Comparison of ENCODE assay signal across 20 mouse cellular contexts in genomic region chr4:33662965-33663364, GRCm38 (mm10).
DNase-seq lines count a peak whose midpoint lies in the region; ATAC-seq lines count a peak whose summit lies in the region.
"Had no signal": no experiment of that assay in that cellular context is flagged by ENCODE, and none has a peak within 500 bp of the region (broad histone marks: within the 10 kb centered on the region; RNA-seq: fewer than 3 reads in every experiment).

No protein-coding gene starts in this region.

- ATAC-seq in forebrain, embryonic 15.5 days (replicated peaks): 0 out of 2 replicates have a peak, but pooled peaks have one; percentile 26
- ATAC-seq in forebrain, embryonic 12.5 days (ENCODE audit: low FRiP score): no peak
- ATAC-seq in liver, embryonic 15.5 days (ENCODE audit: insufficient read depth): no peak
- ATAC-seq in forebrain, embryonic 16.5 days: peak; percentile 41
- ATAC-seq: Patski had no signal

- H3K27ac ChIP-seq in forebrain, embryonic 15.5 days (replicated peaks): peak overlapping the region; percentile 66
- no peak overlapping the region for H3K27ac ChIP-seq in forebrain, embryonic 12.5 days
- no peak overlapping the region for H3K27ac ChIP-seq in liver, embryonic 15.5 days (replicated peaks)
- H3K27ac ChIP-seq in forebrain, embryonic 16.5 days (ENCODE audit: low read length): peak overlapping the region; percentile 51
- H3K27ac ChIP-seq: liver, embryonic 14.5 days; macrophage had no signal

- no peak overlapping the region for H3K4me2 ChIP-seq in forebrain, embryonic 15.5 days (replicated peaks)
- no peak overlapping the region for H3K4me2 ChIP-seq in forebrain, embryonic 12.5 days
- H3K4me2 ChIP-seq in liver, embryonic 15.5 days: peak overlapping the region; percentile 41
- H3K4me2 ChIP-seq in forebrain, embryonic 16.5 days (ENCODE audit: low read length): no peak overlapping the region
- H3K4me2 ChIP-seq: hindbrain, embryonic 15.5 days; midbrain, embryonic 13.5 days had no signal

- no peak for DNase-seq in liver
- DNase-seq in layer of hippocampus, adult 9-11 months: peak; percentile 55
- DNase-seq in adrenal gland, postnatal 10 days: no peak
- no peak for DNase-seq in kidney, postnatal 25 days
- DNase-seq: B cell, adult 2 months; cerebellum, adult 2 months; gastrocnemius, postnatal 36 days; kidney, adult 9 months; kidney, postnatal 14 days had no signal

- 56% methylated on average over 11 of the region's 11 CpGs for WGBS in forebrain, embryonic 15.5 days
- 79% methylated on average over 11 of the region's 11 CpGs for WGBS in forebrain, embryonic 12.5 days
- 49% methylated on average over 11 of the region's 11 CpGs for WGBS in liver, embryonic 15.5 days (ENCODE audit: insufficient replicate concordance)
- 47% methylated on average over 11 of the region's 11 CpGs for WGBS in forebrain, embryonic 16.5 days

- no peaks in the 10 kb centered on the region for H3K27me3 ChIP-seq in forebrain, embryonic 15.5 days
- H3K27me3 ChIP-seq in forebrain, embryonic 12.5 days: no peaks in the 10 kb centered on the region
- H3K27me3 ChIP-seq in liver, embryonic 15.5 days: no peaks in the 10 kb centered on the region
- H3K27me3 ChIP-seq in forebrain, embryonic 16.5 days (replicated peaks; ENCODE audit: control insufficient read depth, insufficient read depth, low read length): no peaks in the 10 kb centered on the region
- H3K27me3 ChIP-seq: CH12.LX; hindbrain, embryonic 15.5 days; midbrain, embryonic 13.5 days; Patski had no signal

- no peaks in the 10 kb centered on the region for H3K36me3 ChIP-seq in forebrain, embryonic 15.5 days
- H3K36me3 ChIP-seq in forebrain, embryonic 12.5 days (replicated peaks): no peaks in the 10 kb centered on the region
- H3K36me3 ChIP-seq in liver, embryonic 15.5 days (replicated peaks): no peaks in the 10 kb centered on the region
- no peaks in the 10 kb centered on the region for H3K36me3 ChIP-seq in forebrain, embryonic 16.5 days (ENCODE audit: control insufficient read depth, insufficient read depth)
- H3K36me3 ChIP-seq: G1E; hindbrain, embryonic 15.5 days; midbrain, embryonic 13.5 days had no signal

- peaks cover 24% of the 10 kb centered on the region for H3K4me1 ChIP-seq in forebrain, embryonic 15.5 days
- H3K4me1 ChIP-seq in forebrain, embryonic 12.5 days: peaks cover 19% of the 10 kb centered on the region
- H3K4me1 ChIP-seq in liver, embryonic 15.5 days (replicated peaks): peaks cover 31% of the 10 kb centered on the region
- H3K4me1 ChIP-seq in forebrain, embryonic 16.5 days (replicated peaks; ENCODE audit: control insufficient read depth, insufficient read depth, low read length): peaks cover 20% of the 10 kb centered on the region

- no peak overlapping the region for H3K4me3 ChIP-seq in forebrain, embryonic 15.5 days
- H3K4me3 ChIP-seq in forebrain, embryonic 12.5 days (replicated peaks): no peak overlapping the region
- no peak overlapping the region for H3K4me3 ChIP-seq in liver, embryonic 15.5 days (replicated peaks)
- H3K4me3 ChIP-seq in forebrain, embryonic 16.5 days (replicated peaks; ENCODE audit: low read length): no peak overlapping the region
- H3K4me3 ChIP-seq: hindbrain, embryonic 15.5 days; midbrain, embryonic 13.5 days had no signal

- no peaks in the 10 kb centered on the region for H3K9me3 ChIP-seq in forebrain, embryonic 15.5 days
- H3K9me3 ChIP-seq in forebrain, embryonic 12.5 days: no peaks in the 10 kb centered on the region
- H3K9me3 ChIP-seq in liver, embryonic 15.5 days (replicated peaks): no peaks in the 10 kb centered on the region
- no peaks in the 10 kb centered on the region for H3K9me3 ChIP-seq in forebrain, embryonic 16.5 days (ENCODE audit: control insufficient read depth, low read length)
- H3K9me3 ChIP-seq: G1E; hindbrain, embryonic 15.5 days; midbrain, embryonic 13.5 days had no signal

- H3K9ac ChIP-seq in forebrain, embryonic 15.5 days (replicated peaks): no peak overlapping the region
- H3K9ac ChIP-seq in forebrain, embryonic 12.5 days: no peak overlapping the region
- H3K9ac ChIP-seq in liver, embryonic 15.5 days: no peak overlapping the region
- no peak overlapping the region for H3K9ac ChIP-seq in forebrain, embryonic 16.5 days (replicated peaks; ENCODE audit: low read depth, low read length)
- H3K9ac ChIP-seq: hindbrain, embryonic 15.5 days; liver, embryonic 14.5 days; midbrain, embryonic 13.5 days had no signal

Comparison
In these comparisons a context has a peak if more than half of its experiments do, and no peak if none do; other contexts are left out.
1. ATAC-seq: peak in forebrain, embryonic 15.5 days (single experiment) and forebrain, embryonic 16.5 days (single experiment); none in forebrain, embryonic 12.5 days (single experiment) and liver, embryonic 15.5 days (single experiment).
2. H3K27ac ChIP-seq: peak in forebrain, embryonic 15.5 days (single experiment) and forebrain, embryonic 16.5 days (single experiment); none in forebrain, embryonic 12.5 days (single experiment) and liver, embryonic 15.5 days (single experiment).